Mouse (Mus musculus): ENCODE measurements around the gene Slfnl1.

Slfnl1 gene

DNA sequence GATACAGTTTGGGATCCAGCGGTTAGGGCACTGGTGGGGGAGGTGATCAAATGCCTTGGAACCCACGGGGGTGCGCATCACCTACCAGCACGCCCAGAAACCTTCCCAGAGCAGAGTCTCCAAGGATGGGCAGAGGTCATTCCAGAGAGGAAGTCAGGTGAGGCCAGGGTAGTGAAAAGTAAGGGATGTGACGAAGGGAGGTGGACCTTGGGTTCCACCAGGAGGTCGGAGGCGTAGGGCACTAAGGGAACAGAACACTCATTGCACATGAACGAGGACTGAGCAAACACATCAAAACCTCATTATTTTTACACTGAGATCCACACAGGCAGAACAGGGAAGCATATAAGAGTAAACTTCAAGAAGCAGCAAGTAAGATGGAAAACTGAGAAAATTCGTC is 49.7 kb downstream of the Slfnl1 start:
- DNase-seq (ENCODE audit: low read depth), result no peak

Measured in fibroblast of lung, adult 2 months (primary cell).